Mouse (Mus musculus): ENCODE measurements around the gene U2surp. TPM values are rescaled to one million over a fixed set of nuclear protein-coding genes. Genes with fewer than 3 reads are reported as not detected.

U2surp gene
- total and polyA plus RNA-seq, 2 experiments from 2014 or later, result 30.2 to 122 TPM

GRCm38 (mm10) chr9:95464028-95464427 is 47.8 kb downstream of the U2surp start:
- DNase-seq (ENCODE audit: low spot score) (peak; percentile 27), ATAC-seq (no peak)
- no peak overlapping the region for H3K27ac ChIP-seq
- H3K36me3 ChIP-seq (ENCODE audit: insufficient read depth, low read length), result peaks cover 19% of the 10 kb centered on the region
- H3K4me1 ChIP-seq (ENCODE audit: insufficient read depth, low read length), result no peaks in the 10 kb centered on the region
- no peak overlapping the region for H3K9ac ChIP-seq (replicated peaks; ENCODE audit: low read length)
- 92% methylated on average over 1 of the region's 1 CpGs for WGBS
- no peaks in the 10 kb centered on the region for H3K9me3 ChIP-seq (ENCODE audit: low read length)
- TF ChIP-seq CTCF (IDR thresholded peaks at IDR 0.05; ENCODE audit: low read depth), result peak; percentile 49
- no peak overlapping the region for H3K4me2 ChIP-seq (ENCODE audit: low read depth, low read length)
- H3K27me3 ChIP-seq (ENCODE audit: insufficient read depth, low read length), result no peaks in the 10 kb centered on the region
- H3K4me3 ChIP-seq (ENCODE audit: low read length), result no peak overlapping the region

- no peaks in the 10 kb centered on the region for H3K4me1 ChIP-seq (ENCODE audit: insufficient read depth, low read length)
- 23% methylated on average over 3 of the region's 3 CpGs for WGBS
- H3K36me3 ChIP-seq (ENCODE audit: insufficient read depth, low read length), result no peaks in the 10 kb centered on the region
- DNase-seq (ENCODE audit: low spot score) (peak; percentile 52), ATAC-seq (0 out of 2 replicates have a peak, but pooled peaks have one; percentile 19)
- H3K4me3 ChIP-seq (ENCODE audit: low read length), result no peak overlapping the region
- H3K4me2 ChIP-seq (ENCODE audit: low read depth, low read length), result no peak overlapping the region
- H3K9ac ChIP-seq (replicated peaks; ENCODE audit: low read length), result no peak overlapping the region
- H3K27ac ChIP-seq, result no peak overlapping the region
- TF ChIP-seq CTCF (IDR thresholded peaks at IDR 0.05; ENCODE audit: low read depth), result no peak
- H3K27me3 ChIP-seq (ENCODE audit: insufficient read depth, low read length), result no peaks in the 10 kb centered on the region
- no peaks in the 10 kb centered on the region for H3K9me3 ChIP-seq (ENCODE audit: low read length)
These were observed 59.9 kb downstream of the U2surp start for GRCm38 (mm10) chr9:95451931-95452330.

- 98% methylated on average over 8 of the region's 8 CpGs for WGBS
- H3K36me3 ChIP-seq (ENCODE audit: insufficient read depth, low read length), result no peaks in the 10 kb centered on the region
- no peaks in the 10 kb centered on the region for H3K9me3 ChIP-seq (ENCODE audit: low read length)
- H3K4me2 ChIP-seq (ENCODE audit: low read depth, low read length), result no peak overlapping the region
- DNase-seq (ENCODE audit: low spot score) (no peak), ATAC-seq (no peak)
- H3K4me3 ChIP-seq (ENCODE audit: low read length), result no peak overlapping the region
- H3K27ac ChIP-seq, result no peak overlapping the region
- no peak for TF ChIP-seq CTCF (IDR thresholded peaks at IDR 0.05; ENCODE audit: low read depth)
- H3K9ac ChIP-seq (replicated peaks; ENCODE audit: low read length), result no peak overlapping the region
- H3K4me1 ChIP-seq (ENCODE audit: insufficient read depth, low read length), result no peaks in the 10 kb centered on the region
- no peaks in the 10 kb centered on the region for H3K27me3 ChIP-seq (ENCODE audit: insufficient read depth, low read length)
These were observed 61.2 kb downstream of the U2surp start for GRCm38 (mm10) chr9:95450586-95450985.

GRCm38 (mm10) chr9:95442321-95442731 is 69.5 kb downstream of the U2surp start:
- Histone ChIP-seq H3K4me2 (ENCODE audit: low read depth, low read length) (peak overlapping the region; percentile 50), H3K36me3 (ENCODE audit: insufficient read depth, low read length) (no peaks in the 10 kb centered on the region), H3K9me3 (ENCODE audit: low read length) (no peaks in the 10 kb centered on the region), H3K9ac (replicated peaks; ENCODE audit: low read length) (peak overlapping the region; percentile 37; the same call in 1 of the 2 replicates), H3K4me3 (ENCODE audit: low read length) (peak overlapping the region; percentile 16; the same call in 1 of the 2 replicates), H3K27ac (peak overlapping the region; percentile 65), H3K27me3 (ENCODE audit: insufficient read depth, low read length) (no peaks in the 10 kb centered on the region), H3K4me1 (ENCODE audit: insufficient read depth, low read length) (0 out of 2 replicates have a peak, but pooled peaks cover 9% of the 10 kb centered on the region)
- peak; percentile 69 for TF ChIP-seq CTCF (IDR thresholded peaks at IDR 0.05; ENCODE audit: low read depth)
- DNase-seq (ENCODE audit: low spot score) (peak; percentile 82), ATAC-seq (peak; percentile 91)
- WGBS, result 13% methylated on average over 13 of the region's 13 CpGs

- DNase-seq (ENCODE audit: low spot score), result no peak
- H3K27ac ChIP-seq, result no peak overlapping the region
- 57% methylated on average over 9 of the region's 9 CpGs for WGBS
- no peak overlapping the region for H3K9ac ChIP-seq (replicated peaks; ENCODE audit: low read length)
- no peaks in the 10 kb centered on the region for H3K9me3 ChIP-seq (ENCODE audit: low read length)
- no peaks in the 10 kb centered on the region for H3K36me3 ChIP-seq (ENCODE audit: insufficient read depth, low read length)
- no peak for TF ChIP-seq CTCF (IDR thresholded peaks at IDR 0.05; ENCODE audit: low read depth)
- H3K4me3 ChIP-seq (ENCODE audit: low read length), result no peak overlapping the region
- no peaks in the 10 kb centered on the region for H3K27me3 ChIP-seq (ENCODE audit: insufficient read depth, low read length)
- no peak for ATAC-seq
- H3K4me2 ChIP-seq (ENCODE audit: low read depth, low read length), result no peak overlapping the region
- 0 out of 2 replicates have a peak, but pooled peaks cover 5% of the 10 kb centered on the region for H3K4me1 ChIP-seq (ENCODE audit: insufficient read depth, low read length)
These were observed 73.9 kb downstream of the U2surp start for GRCm38 (mm10) chr9:95437883-95438282.

GRCm38 (mm10) chr9:95436294-95436613 is 75.5 kb downstream of the U2surp start:
- WGBS, result 75% methylated on average over 4 of the region's 4 CpGs
- no peak for DNase-seq (ENCODE audit: low spot score)
- no peaks in the 10 kb centered on the region for H3K9me3 ChIP-seq (ENCODE audit: low read length)
- H3K4me2 ChIP-seq (ENCODE audit: low read depth, low read length), result no peak overlapping the region
- no peak for ATAC-seq
- no peaks in the 10 kb centered on the region for H3K36me3 ChIP-seq (ENCODE audit: insufficient read depth, low read length)
- TF ChIP-seq CTCF (IDR thresholded peaks at IDR 0.05; ENCODE audit: low read depth), result no peak
- H3K9ac ChIP-seq (replicated peaks; ENCODE audit: low read length), result no peak overlapping the region
- no peak overlapping the region for H3K27ac ChIP-seq
- H3K4me3 ChIP-seq (ENCODE audit: low read length), result no peak overlapping the region
- H3K4me1 ChIP-seq (ENCODE audit: insufficient read depth, low read length), result no peaks in the 10 kb centered on the region
- no peaks in the 10 kb centered on the region for H3K27me3 ChIP-seq (ENCODE audit: insufficient read depth, low read length)

- 75% methylated on average over 20 of the region's 20 CpGs for WGBS
- ATAC-seq (peak; percentile 50), DNase-seq (ENCODE audit: low spot score) (no peak)
- H3K27me3 ChIP-seq (ENCODE audit: insufficient read depth, low read length), result no peaks in the 10 kb centered on the region
- no peak overlapping the region for H3K4me3 ChIP-seq (ENCODE audit: low read length)
- no peak overlapping the region for H3K4me2 ChIP-seq (ENCODE audit: low read depth, low read length)
- no peaks in the 10 kb centered on the region for H3K4me1 ChIP-seq (ENCODE audit: insufficient read depth, low read length)
- H3K9ac ChIP-seq (replicated peaks; ENCODE audit: low read length), result no peak overlapping the region
- no peaks in the 10 kb centered on the region for H3K9me3 ChIP-seq (ENCODE audit: low read length)
- H3K27ac ChIP-seq, result no peak overlapping the region
- no peak for TF ChIP-seq CTCF (IDR thresholded peaks at IDR 0.05; ENCODE audit: low read depth)
- H3K36me3 ChIP-seq (ENCODE audit: insufficient read depth, low read length), result no peaks in the 10 kb centered on the region
These were observed 76.1 kb downstream of the U2surp start for GRCm38 (mm10) chr9:95435506-95436293.

Measured in hindbrain, postnatal 0 days (tissue).